Mouse (Mus musculus) liver, embryonic 14.5 days (tissue): ENCODE measurements around the gene Ttk. TPM values are rescaled to one million over a fixed set of nuclear protein-coding genes. Genes with fewer than 3 reads are reported as not detected.

ENCODE experiments used
- ATAC-seq: fragments of 200-750 bp; cut with Nextera tagmentation; 2 replicates; pipeline ENCODE4 v1.8.0; 2017; ENCODE audit warnings: moderate number of reproducible peaks, mild to moderate bottlenecking, moderate library complexity; ENCODE audit not compliant: insufficient read depth
- DNase-seq, 3 experiments: peaks; one replicate each; pipeline ENCODE4 v3.0.0-alpha.2; 2012 to 2013; ENCODE audit warnings: low read depth in 3 of 3, low spot score in 3 of 3
- H3K27ac ChIP-seq: fragments of 300-500 bp; sonication (generic); 2 replicates; pipeline ENCODE4 v1.5.1; 2014; ENCODE audit warnings: moderate library complexity, mild to moderate bottlenecking, control low read depth, inconsistent platforms
- H3K27me3 ChIP-seq: fragments of 300-500 bp; sonication (generic); 2 replicates; pipeline ENCODE4 v1.6.1; 2014; ENCODE audit warnings: mild to moderate bottlenecking, low read length, moderate library complexity; ENCODE audit not compliant: control insufficient read depth, insufficient read depth
- H3K36me3 ChIP-seq: fragments of 300-500 bp; sonication (generic); replicated peaks from 2 replicates; pipeline ENCODE4 v1.6.1; 2014; ENCODE audit warnings: low read depth; ENCODE audit not compliant: control insufficient read depth, insufficient read depth
- H3K4me1 ChIP-seq, 2 experiments: fragments of 200-500 bp in 1 of 2; fragments of 300-500 bp in 1 of 2; sonication (generic) in 1 of 2; replicated peaks; 2 replicates each; pipeline ENCODE4 v1.6.1; 2012 to 2014; ENCODE audit warnings: antibody characterized with exemption in 1 of 2, inconsistent platforms in 1 of 2, low read length in 1 of 2; ENCODE audit not compliant: control insufficient read depth in 2 of 2, insufficient read depth in 2 of 2
- H3K4me2 ChIP-seq: fragments of 300-500 bp; sonication (generic); 2 replicates; pipeline ENCODE4 v1.6.1; 2014; ENCODE audit warnings: low read depth, mild to moderate bottlenecking, control low read depth, moderate library complexity
- H3K4me3 ChIP-seq, 2 experiments: fragments of 200-500 bp in 1 of 2; fragments of 300-500 bp in 1 of 2; sonication (generic) in 1 of 2; 2 replicates each; pipeline ENCODE4 v1.5.1; 2012 to 2014; ENCODE audit warnings: low read depth in 2 of 2, low read length in 2 of 2, mild to moderate bottlenecking in 2 of 2, control low read depth in 1 of 2, inconsistent platforms in 1 of 2, moderate library complexity in 1 of 2; ENCODE audit not compliant: insufficient read depth in 1 of 2
- H3K9ac ChIP-seq: fragments of 300-500 bp; sonication (generic); replicated peaks from 2 replicates; pipeline ENCODE4 v1.6.1; 2014; ENCODE audit warnings: mild to moderate bottlenecking, control low read depth, moderate library complexity
- H3K9me3 ChIP-seq: fragments of 300-500 bp; sonication (generic); 2 replicates; pipeline ENCODE4 v1.6.1; 2016; ENCODE audit warnings: low read length, mixed read lengths; ENCODE audit not compliant: control insufficient read depth
- CTCF ChIP-seq: IDR thresholded peaks from 2 replicates; pipeline ENCODE4 v1.5.1; 2016; ENCODE audit warnings: antibody characterized with exemption, low read depth, control low read depth
- EP300 ChIP-seq: IDR thresholded peaks from 2 replicates; pipeline ENCODE4 v1.6.1; 2016; ENCODE audit warnings: antibody characterized with exemption, low read depth
- WGBS: fragments of 180-500 bp; shearing (Covaris S2); extraction: QIAGEN DNeasy Blood & Tissue Kit; methylation state at CpG from one replicate; pipeline ENCODE4 v1.1.7; 2014; ENCODE audit not compliant: insufficient replicate concordance; 5-methylcytosine and 5-hydroxymethylcytosine counted together
- polyA plus RNA-seq, 2 experiments: library from polyadenylated mRNA; depleted of rRNA in 1 of 2; stranded (reverse) in 1 of 2; unstranded in 1 of 2; fragments of >200 nt; fragmentation: Nextera tagmentation in 1 of 2; extraction: Ambion mirVana in 1 of 2; gene quantifications; 2 replicates each; pipeline versions ENCODE4 v1.2.1 to v1.2.3; 2012 to 2014

The Ttk gene
- polyA plus RNA-seq, 2 experiments = 10.3 to 17.9 TPM

- Histone ChIP-seq H3K27ac (no peak overlapping the region), H3K9me3 (no peaks in the 10 kb centered on the region), H3K4me1 (no peaks in the 10 kb centered on the region), H3K27me3 (no peaks in the 10 kb centered on the region), H3K36me3 (no peaks in the 10 kb centered on the region), H3K4me2 (no peak overlapping the region), H3K4me3 (no peak overlapping the region), H3K9ac (no peak overlapping the region)
- TF ChIP-seq EP300 = no peak
- no peak for TF ChIP-seq CTCF
- ATAC-seq (no peak), DNase-seq (no peak)
- WGBS = 55% methylated on average over 2 of the region's 2 CpGs
These were observed 13.5 kb upstream of the Ttk start for GRCm38 (mm10) chr9:83820976-83821375.

GRCm38 (mm10) chr9:83822925-83823324, 11.6 kb upstream of the Ttk start:
- no peaks in the 10 kb centered on the region for H3K36me3 ChIP-seq
- H3K9me3 ChIP-seq = no peaks in the 10 kb centered on the region
- H3K4me3 ChIP-seq = no peak overlapping the region
- H3K27ac ChIP-seq = no peak overlapping the region
- H3K27me3 ChIP-seq = no peaks in the 10 kb centered on the region
- TF ChIP-seq CTCF = no peak
- TF ChIP-seq EP300 = no peak
- no peak overlapping the region for H3K9ac ChIP-seq
- no peaks in the 10 kb centered on the region; a peak in 1 of 4 replicates for H3K4me1 ChIP-seq
- no peak for DNase-seq
- H3K4me2 ChIP-seq = no peak overlapping the region
- ATAC-seq = no peak
- 53% methylated on average over 5 of the region's 5 CpGs for WGBS

GRCm38 (mm10) chr9:83829896-83830295, 4.6 kb upstream of the Ttk start:
- no peaks in the 10 kb centered on the region for H3K9me3 ChIP-seq
- no peak for ATAC-seq

GRCm38 (mm10) chr9:83831152-83831551, 3.3 kb upstream of the Ttk start:
- no peaks in the 10 kb centered on the region for H3K27me3 ChIP-seq
- WGBS = 63% methylated on average over 8 of the region's 8 CpGs
- DNase-seq (no peak), ATAC-seq (no peak)
- H3K4me2 ChIP-seq = no peak overlapping the region
- TF ChIP-seq CTCF = no peak
- TF ChIP-seq EP300 = no peak
- no peaks in the 10 kb centered on the region for H3K9me3 ChIP-seq
- H3K4me1 ChIP-seq = peaks cover 3 to 4% of the 10 kb centered on the region in 2 experiments; a peak in 2 of 4 replicates
- no peak overlapping the region for H3K27ac ChIP-seq
- no peaks in the 10 kb centered on the region for H3K36me3 ChIP-seq
- H3K9ac ChIP-seq = no peak overlapping the region
- H3K4me3 ChIP-seq = no peak overlapping the region

More at GRCm38 (mm10) chr9:83829896-83830295, 4.6 kb upstream of the Ttk start:
- Histone ChIP-seq H3K9ac (no peak overlapping the region), H3K4me1 (peaks cover 0 to 2% of the 10 kb centered on the region in 2 experiments; a peak in 1 of 4 replicates), H3K27ac (no peak overlapping the region), H3K36me3 (no peaks in the 10 kb centered on the region), H3K4me2 (no peak overlapping the region), H3K4me3 (no peak overlapping the region), H3K27me3 (no peaks in the 10 kb centered on the region)
- TF ChIP-seq CTCF (no peak), EP300 (no peak)
- no peak for DNase-seq
- 43% methylated on average over 5 of the region's 5 CpGs for WGBS

- Histone ChIP-seq H3K27ac (peak overlapping the region; percentile 34), H3K27me3 (no peaks in the 10 kb centered on the region)
These were observed 342 bp downstream of the Ttk start for GRCm38 (mm10) chr9:83834748-83835313.

More at GRCm38 (mm10) chr9:83834748-83835313, 342 bp downstream of the Ttk start:
- Histone ChIP-seq H3K4me2 (peak overlapping the region; percentile 81), H3K4me1 (peaks cover 3 to 4% of the 10 kb centered on the region in 2 experiments; a peak in 1 of 4 replicates), H3K4me3 (peak overlapping the region; percentile 89 to 97), H3K36me3 (peaks cover 3% of the 10 kb centered on the region; the same call in 1 of the 2 replicates), H3K9ac (peak overlapping the region; percentile 89), H3K9me3 (no peaks in the 10 kb centered on the region)
- DNase-seq (no peak), ATAC-seq (peak; percentile 81)
- 1% methylated on average over 27 of the region's 27 CpGs for WGBS
- TF ChIP-seq EP300 = no peak
